Mouse (Mus musculus) liver, adult 2 months (tissue): Measurements from ENCODE around the gene Gabrb3.

ENCODE experiments used
- CTCF ChIP-seq: fragments of 200-500 bp; IDR thresholded peaks from 2 replicates; pipeline ENCODE4 v1.5.1; 2011; ENCODE audit warnings: low read depth, low read length, control low read depth
- POLR2A ChIP-seq: fragments of 200-500 bp; IDR thresholded peaks from 2 replicates; pipeline ENCODE4 v1.6.1; 2011; ENCODE audit warnings: low read length, control low read depth; ENCODE audit not compliant: insufficient read depth; ENCODE audit errors: extremely low read depth

DNA sequence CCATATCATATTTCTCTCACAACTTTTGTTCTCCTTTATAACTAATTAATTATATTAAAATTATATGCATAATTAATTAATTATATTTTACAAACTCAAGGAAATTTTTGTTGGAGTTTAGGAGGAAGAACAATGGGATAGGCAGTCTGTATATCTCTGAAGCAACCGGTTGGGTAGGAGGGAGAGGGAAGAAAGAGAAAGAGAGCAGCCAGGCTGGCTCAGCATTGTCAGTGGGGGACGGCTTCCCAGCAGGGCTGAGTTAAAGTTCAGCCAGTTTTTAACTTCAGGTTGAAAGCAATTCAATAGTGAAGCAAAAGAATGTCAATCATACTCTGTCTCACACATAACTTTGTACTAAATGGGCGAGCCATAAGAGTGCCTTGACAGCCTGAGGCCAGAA, 199.2 kb downstream of the Gabrb3 start:
- TF ChIP-seq POLR2A (no peak), CTCF (no peak)
